Mouse (Mus musculus): ENCODE measurements around the gene Fcgrt. TPM values are rescaled to one million over a fixed set of nuclear protein-coding genes. Genes with fewer than 3 reads are reported as not detected.
"Not testable (repeated sequence)": the region's sequence is repeated elsewhere in the genome, so short reads cannot be mapped to it uniquely, and the experiment has no call there.

The Fcgrt gene
- polyA plus RNA-seq, 1 experiment from 2014 or later: 53.8 TPM

DNA sequence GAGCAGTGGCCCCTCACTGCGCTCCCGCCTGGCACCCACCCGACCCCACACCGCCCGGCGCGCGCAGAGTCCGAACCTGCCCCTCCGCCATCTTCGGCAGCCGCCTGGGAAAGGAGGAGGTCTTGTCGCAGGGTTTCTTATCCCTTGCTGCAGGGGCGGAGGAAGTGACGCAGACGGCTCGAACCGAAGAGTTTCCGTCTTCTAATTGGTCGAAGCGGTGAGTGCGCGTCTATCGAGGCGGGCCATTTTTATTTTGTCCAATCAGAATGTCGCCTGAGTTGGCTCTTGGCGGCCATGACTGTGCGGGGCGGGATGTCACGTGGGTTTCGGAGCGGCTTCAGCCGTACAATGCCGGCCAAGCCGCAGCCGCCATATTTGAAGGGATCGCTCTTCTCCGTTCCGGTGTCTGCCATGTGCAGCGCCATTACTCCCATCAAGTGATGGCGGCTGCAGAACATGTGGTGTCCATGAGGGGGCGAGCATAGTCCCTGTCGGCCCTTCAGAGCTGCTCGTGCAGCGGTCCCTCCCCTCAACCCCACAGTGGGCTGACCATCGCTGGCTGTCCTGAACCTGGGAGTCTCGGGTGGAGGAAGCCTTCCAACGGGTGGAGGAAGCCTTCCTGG lies 25.1 kb upstream of the Fcgrt start, which contains the start of gene Rpl13a:
TSS of gene Rpl13a (minus strand) at position 138 of the 623 bp plus-strand sequence.
- H3K9ac ChIP-seq (ENCODE audit: low read length): peak within 1 kb of the TSS; percentile 99
- ATAC-seq (ENCODE audit: insufficient number of reproducible peaks, insufficient read depth, low FRiP score, low read depth): peak; percentile 92
- H3K36me3 ChIP-seq (ENCODE audit: control insufficient read depth, insufficient read depth, low read length): peaks cover 29% of the 10 kb centered on the region
- H3K27ac ChIP-seq (replicated peaks in 1 of 2; ENCODE audit: control insufficient read depth in 1 of 2, insufficient read depth in 1 of 2, low read depth in 2 of 2, low read length in 2 of 2): peak within 1 kb of the TSS; percentile 92 to 95
- no peaks in the 10 kb centered on the region for H3K9me3 ChIP-seq (ENCODE audit: control insufficient read depth, low read length)
- H3K4me1 ChIP-seq (ENCODE audit: control insufficient read depth in 2 of 2, insufficient read depth in 2 of 2, low read length in 2 of 2): peaks cover 20 to 25% of the 10 kb centered on the region in 2 experiments
- H3K4me3 ChIP-seq (ENCODE audit: control insufficient read depth in 1 of 2, insufficient read depth in 1 of 2, low read depth in 1 of 2, low read length in 2 of 2): peak within 1 kb of the TSS; percentile 65 to 93
- no peaks in the 10 kb centered on the region for H3K27me3 ChIP-seq (ENCODE audit: control insufficient read depth, insufficient read depth, low read length)
- WGBS: under 1% methylated on average over 48 of the region's 48 CpGs
- peak within 1 kb of the TSS; percentile 92 for H3K4me2 ChIP-seq (ENCODE audit: low read length)

DNA sequence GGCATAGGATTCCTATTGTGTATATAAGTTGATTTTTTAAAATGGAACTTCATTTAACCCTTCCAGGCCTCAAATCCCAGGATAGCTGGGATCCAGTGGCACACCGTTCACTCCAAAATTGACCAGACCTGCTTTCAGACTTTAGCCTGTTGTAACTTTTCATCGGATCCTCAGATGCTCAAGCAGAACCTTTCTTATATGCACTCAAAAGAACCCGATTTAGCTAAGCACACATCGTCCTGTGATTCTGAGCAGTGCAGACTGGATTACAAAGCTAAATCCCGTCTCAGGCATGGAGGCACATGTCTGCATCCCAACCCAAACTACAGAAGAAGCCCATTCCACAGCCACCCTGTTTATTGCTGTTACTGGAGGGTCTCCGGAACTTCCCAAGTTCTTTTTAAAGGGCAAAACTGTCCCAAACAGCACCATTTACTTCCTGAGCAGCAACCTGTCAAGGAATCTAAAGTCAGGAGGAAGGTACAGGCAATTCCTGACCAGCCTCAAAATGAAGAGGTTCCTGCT lies 24.1 kb upstream of the Fcgrt start:
- H3K27ac ChIP-seq (replicated peaks in 1 of 2; ENCODE audit: control insufficient read depth in 1 of 2, insufficient read depth in 1 of 2, low read depth in 2 of 2, low read length in 2 of 2): peak overlapping the region; percentile 84 to 91
- WGBS: 3% methylated on average over 6 of the region's 6 CpGs
- H3K9me3 ChIP-seq (ENCODE audit: control insufficient read depth, low read length): no peaks in the 10 kb centered on the region
- peak overlapping the region; percentile 99 for H3K9ac ChIP-seq (ENCODE audit: low read length)
- peak overlapping the region; percentile 65 to 93 for H3K4me3 ChIP-seq (ENCODE audit: control insufficient read depth in 1 of 2, insufficient read depth in 1 of 2, low read depth in 1 of 2, low read length in 2 of 2)
- no peaks in the 10 kb centered on the region for H3K27me3 ChIP-seq (ENCODE audit: control insufficient read depth, insufficient read depth, low read length)
- H3K4me1 ChIP-seq (ENCODE audit: control insufficient read depth in 2 of 2, insufficient read depth in 2 of 2, low read length in 2 of 2): peaks cover 24 to 32% of the 10 kb centered on the region in 2 experiments
- no peak for ATAC-seq (ENCODE audit: insufficient number of reproducible peaks, insufficient read depth, low FRiP score, low read depth)
- peak overlapping the region; percentile 92 for H3K4me2 ChIP-seq (ENCODE audit: low read length)
- peaks cover 35% of the 10 kb centered on the region for H3K36me3 ChIP-seq (ENCODE audit: control insufficient read depth, insufficient read depth, low read length)

GRCm38 (mm10) chr7:45126844-45127699 lies 23.4 kb upstream of the Fcgrt start:
- H3K36me3 ChIP-seq (ENCODE audit: control insufficient read depth, insufficient read depth, low read length): peaks cover 42% of the 10 kb centered on the region
- no peak for ATAC-seq (ENCODE audit: insufficient number of reproducible peaks, insufficient read depth, low FRiP score, low read depth)
- 23% methylated on average over 21 of the region's 21 CpGs for WGBS
- H3K4me1 ChIP-seq (ENCODE audit: control insufficient read depth in 2 of 2, insufficient read depth in 2 of 2, low read length in 2 of 2): peaks cover 24 to 37% of the 10 kb centered on the region in 2 experiments
- H3K9ac ChIP-seq (ENCODE audit: low read length): peak overlapping the region; percentile 99
- H3K27ac ChIP-seq (replicated peaks in 1 of 2; ENCODE audit: control insufficient read depth in 1 of 2, insufficient read depth in 1 of 2, low read depth in 2 of 2, low read length in 2 of 2): peak overlapping the region; percentile 84 to 91
- no peaks in the 10 kb centered on the region for H3K9me3 ChIP-seq (ENCODE audit: control insufficient read depth, low read length)
- H3K27me3 ChIP-seq (ENCODE audit: control insufficient read depth, insufficient read depth, low read length): no peaks in the 10 kb centered on the region
- H3K4me2 ChIP-seq (ENCODE audit: low read length): peak overlapping the region; percentile 92
- peak overlapping the region; percentile 65 to 93 for H3K4me3 ChIP-seq (ENCODE audit: control insufficient read depth in 1 of 2, insufficient read depth in 1 of 2, low read depth in 1 of 2, low read length in 2 of 2)

- peak overlapping the region; percentile 65 to 93 for H3K4me3 ChIP-seq (ENCODE audit: control insufficient read depth in 1 of 2, insufficient read depth in 1 of 2, low read depth in 1 of 2, low read length in 2 of 2)
- H3K27ac ChIP-seq (replicated peaks in 1 of 2; ENCODE audit: control insufficient read depth in 1 of 2, insufficient read depth in 1 of 2, low read depth in 2 of 2, low read length in 2 of 2): peak overlapping the region; percentile 84 to 91; a peak in 3 of 4 replicates
- H3K36me3 ChIP-seq (ENCODE audit: control insufficient read depth, insufficient read depth, low read length): peaks cover 49% of the 10 kb centered on the region
- peaks cover 24 to 40% of the 10 kb centered on the region in 2 experiments for H3K4me1 ChIP-seq (ENCODE audit: control insufficient read depth in 2 of 2, insufficient read depth in 2 of 2, low read length in 2 of 2)
- peak overlapping the region; percentile 92 for H3K4me2 ChIP-seq (ENCODE audit: low read length)
- H3K9me3 ChIP-seq (ENCODE audit: control insufficient read depth, low read length): no peaks in the 10 kb centered on the region
- ATAC-seq (ENCODE audit: insufficient number of reproducible peaks, insufficient read depth, low FRiP score, low read depth): no peak
- peak overlapping the region; percentile 99 for H3K9ac ChIP-seq (ENCODE audit: low read length)
- WGBS: 74% methylated on average over 17 of the region's 17 CpGs
- no peaks in the 10 kb centered on the region for H3K27me3 ChIP-seq (ENCODE audit: control insufficient read depth, insufficient read depth, low read length)
These were observed 22.6 kb upstream of the Fcgrt start for GRCm38 (mm10) chr7:45126147-45126843.

DNA sequence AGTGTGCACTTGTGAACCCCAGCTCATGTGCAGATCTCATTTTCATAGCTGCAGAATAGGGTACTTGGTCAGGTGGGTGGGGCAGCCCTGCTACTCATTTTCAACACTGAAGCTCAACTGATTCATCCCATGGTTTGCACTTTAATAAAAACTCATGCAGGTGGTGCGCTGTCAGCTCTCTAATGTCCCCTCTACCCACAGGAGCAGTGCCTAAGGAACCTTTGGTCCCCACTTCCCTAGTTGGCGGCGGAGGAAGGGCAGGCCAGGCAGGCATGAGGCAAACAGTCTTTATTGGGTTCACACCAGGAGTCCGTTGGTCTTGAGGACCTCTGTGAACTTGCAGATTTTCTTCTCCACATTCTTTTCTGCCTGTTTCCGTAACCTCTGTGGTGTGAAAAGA lies 22.0 kb upstream of the Fcgrt start:
- not testable (repeated sequence) for H3K4me2 ChIP-seq (ENCODE audit: low read length); H3K4me3 ChIP-seq (ENCODE audit: control insufficient read depth in 1 of 2, insufficient read depth in 1 of 2, low read depth in 1 of 2, low read length in 2 of 2); H3K9me3 ChIP-seq (ENCODE audit: control insufficient read depth, low read length); H3K9ac ChIP-seq (ENCODE audit: low read length); ATAC-seq (ENCODE audit: insufficient number of reproducible peaks, insufficient read depth, low FRiP score, low read depth); H3K27me3 ChIP-seq (ENCODE audit: control insufficient read depth, insufficient read depth, low read length)
- H3K36me3 ChIP-seq (ENCODE audit: control insufficient read depth, insufficient read depth, low read length): peaks cover 56% of the 10 kb centered on the region
- H3K4me1 ChIP-seq (ENCODE audit: control insufficient read depth in 2 of 2, insufficient read depth in 2 of 2, low read length in 2 of 2): peaks cover 24 to 40% of the 10 kb centered on the region in 2 experiments
- H3K27ac ChIP-seq (replicated peaks in 1 of 2; ENCODE audit: control insufficient read depth in 1 of 2, insufficient read depth in 1 of 2, low read depth in 2 of 2, low read length in 2 of 2): peak overlapping the region in 1 of 2 experiments; percentile 77; a peak in 1 of 4 replicates
- WGBS: 70% methylated on average over 5 of the region's 5 CpGs

GRCm38 (mm10) chr7:45125144-45125600 lies 21.5 kb upstream of the Fcgrt start:
- Histone ChIP-seq H3K9me3 (ENCODE audit: control insufficient read depth, low read length) (no peaks in the 10 kb centered on the region), H3K36me3 (ENCODE audit: control insufficient read depth, insufficient read depth, low read length) (peaks cover 60% of the 10 kb centered on the region), H3K4me2 (ENCODE audit: low read length) (peak overlapping the region; percentile 47), H3K27ac (replicated peaks in 1 of 2; ENCODE audit: control insufficient read depth in 1 of 2, insufficient read depth in 1 of 2, low read depth in 2 of 2, low read length in 2 of 2) (peak overlapping the region; percentile 5 to 77; a peak in 1 of 4 replicates), H3K4me3 (ENCODE audit: control insufficient read depth in 1 of 2, insufficient read depth in 1 of 2, low read depth in 1 of 2, low read length in 2 of 2) (no peak overlapping the region), H3K4me1 (ENCODE audit: control insufficient read depth in 2 of 2, insufficient read depth in 2 of 2, low read length in 2 of 2) (peaks cover 24 to 40% of the 10 kb centered on the region in 2 experiments), H3K9ac (ENCODE audit: low read length) (no peak overlapping the region), H3K27me3 (ENCODE audit: control insufficient read depth, insufficient read depth, low read length) (no peaks in the 10 kb centered on the region)
- ATAC-seq (ENCODE audit: insufficient number of reproducible peaks, insufficient read depth, low FRiP score, low read depth): no peak
- WGBS: 29% methylated on average over 7 of the region's 7 CpGs
